Comparison of ENCODE assay signal across 9 mouse cellular contexts in genomic region chr2:125122288-125122623, GRCm38 (mm10). TPM values are rescaled to one million over a fixed set of nuclear protein-coding genes. Genes with fewer than 3 reads are reported as not detected.
DNase-seq lines count a peak whose midpoint lies in the region; ATAC-seq and TF ChIP-seq lines count a peak whose summit lies in the region.
"Had no signal": no experiment of that assay in that cellular context is flagged by ENCODE, and none has a peak within 500 bp of the region (broad histone marks: within the 10 kb centered on the region; RNA-seq: fewer than 3 reads in every experiment).

No protein-coding gene starts in this region.

- no peaks in the 10 kb centered on the region for H3K4me1 ChIP-seq in lung, embryonic 14.5 days (ENCODE audit: insufficient read depth)
- peaks cover 8% of the 10 kb centered on the region for H3K4me1 ChIP-seq in embryonic facial prominence, embryonic 12.5 days
- peaks cover 17% of the 10 kb centered on the region for H3K4me1 ChIP-seq in limb, embryonic 12.5 days (replicated peaks)

- DNase-seq in lung, embryonic 14.5 days = peak; percentile 49
- no peak for DNase-seq in lung, postnatal 10 days
- DNase-seq in retina, postnatal 7 days (ENCODE audit: low read depth, low spot score) = peak; percentile 5
- no peak for DNase-seq in gastrocnemius, postnatal 36 days
- DNase-seq in left cerebral cortex, postnatal 10 days (ENCODE audit: extremely low spot score in 1 of 2, low spot score in 2 of 2) = no peak
- DNase-seq in embryo, embryonic 9.5 days (ENCODE audit: extremely low spot score) = no peak

- ATAC-seq in lung, embryonic 14.5 days (ENCODE audit: insufficient read depth) = peak; percentile 24; the same call in 1 of the 2 replicates
- ATAC-seq in embryonic facial prominence, embryonic 12.5 days (ENCODE audit: insufficient number of reproducible peaks, insufficient read depth, low FRiP score, low TSS enrichment) = no peak
- ATAC-seq in limb, embryonic 12.5 days (ENCODE audit: insufficient number of reproducible peaks, insufficient read depth, low FRiP score, low TSS enrichment, low read depth) = peak; percentile 26; the same call in 1 of the 2 replicates

- TF ChIP-seq CTCF in lung, embryonic 14.5 days (IDR thresholded peaks at IDR 0.05; ENCODE audit: low read depth) = no peak

- no peaks in the 10 kb centered on the region for H3K36me3 ChIP-seq in lung, embryonic 14.5 days (ENCODE audit: insufficient read depth)
- no peaks in the 10 kb centered on the region for H3K36me3 ChIP-seq in embryonic facial prominence, embryonic 12.5 days
- H3K36me3 ChIP-seq in limb, embryonic 12.5 days = no peaks in the 10 kb centered on the region

- H3K27ac ChIP-seq in lung, embryonic 14.5 days (ENCODE audit: low read depth) = peak overlapping the region; percentile 91; the same call in 1 of the 2 replicates
- peak overlapping the region; percentile 92 for H3K27ac ChIP-seq in embryonic facial prominence, embryonic 12.5 days
- H3K27ac ChIP-seq in limb, embryonic 12.5 days = peak overlapping the region; percentile 89

- H3K27me3 ChIP-seq in lung, embryonic 14.5 days (ENCODE audit: insufficient read depth, low read length) = no peaks in the 10 kb centered on the region
- H3K27me3 ChIP-seq in embryonic facial prominence, embryonic 12.5 days = no peaks in the 10 kb centered on the region
- no peaks in the 10 kb centered on the region for H3K27me3 ChIP-seq in limb, embryonic 12.5 days

- H3K4me3 ChIP-seq in lung, embryonic 14.5 days (ENCODE audit: low read depth, low read length) = peak overlapping the region; percentile 75
- peak overlapping the region; percentile 75 for H3K4me3 ChIP-seq in embryonic facial prominence, embryonic 12.5 days
- peak overlapping the region; percentile 85 for H3K4me3 ChIP-seq in limb, embryonic 12.5 days (replicated peaks)

- H3K4me2 ChIP-seq in lung, embryonic 14.5 days = peak overlapping the region; percentile 67
- peak overlapping the region; percentile 68 for H3K4me2 ChIP-seq in embryonic facial prominence, embryonic 12.5 days (replicated peaks)
- H3K4me2 ChIP-seq in limb, embryonic 12.5 days = peak overlapping the region; percentile 65

- intact Hi-C loops in gastrocnemius, postnatal 36 days (cut with DNase I) = no loop called here
- intact Hi-C loops in left cerebral cortex, postnatal 10 days (cut with DNase I) = no loop called here

- H3K9ac ChIP-seq in lung, embryonic 14.5 days = peak overlapping the region; percentile 97
- peak overlapping the region; percentile 95 for H3K9ac ChIP-seq in embryonic facial prominence, embryonic 12.5 days
- H3K9ac ChIP-seq in limb, embryonic 12.5 days (replicated peaks) = peak overlapping the region; percentile 99

- WGBS in lung, embryonic 14.5 days = 2% methylated on average over 4 of the region's 4 CpGs
- WGBS in embryonic facial prominence, embryonic 12.5 days = 7% methylated on average over 4 of the region's 4 CpGs
- 11% methylated on average over 4 of the region's 4 CpGs for WGBS in limb, embryonic 12.5 days

- H3K9me3 ChIP-seq in lung, embryonic 14.5 days (ENCODE audit: low read depth, low read length) = no peaks in the 10 kb centered on the region
- H3K9me3 ChIP-seq in embryonic facial prominence, embryonic 12.5 days = no peaks in the 10 kb centered on the region
- H3K9me3 ChIP-seq in limb, embryonic 12.5 days = no peaks in the 10 kb centered on the region

RNA-seq across cellular contexts. Expression of gene Myef2, which starts 1.2 kb away (rescaled TPM):
- 125 and 127 TPM in 2 replicates for polyA plus RNA-seq in lung, embryonic 14.5 days (2014; fragmentation: Nextera tagmentation; extraction: Ambion mirVana)
- polyA plus RNA-seq in embryonic facial prominence, embryonic 12.5 days (2016; fragmentation: Nextera tagmentation; extraction: Ambion mirVana) = 139 and 150 TPM in 2 replicates
- 133 and 135 TPM in 2 replicates for polyA plus RNA-seq in limb, embryonic 12.5 days (2016; fragmentation: Nextera tagmentation; extraction: Ambion mirVana)
- total RNA-seq in gastrocnemius, postnatal 36 days (2021) = 1 to 10 TPM; 3.0 to 3.6 TPM
- 100 to 1,000 TPM; 118 to 121 TPM for total RNA-seq in left cerebral cortex, postnatal 10 days (2021)

RNA-seq across cellular contexts. Expression of gene Ctxn2, which starts 14.2 kb away (rescaled TPM):
- polyA plus RNA-seq in lung, embryonic 14.5 days (2014; fragmentation: Nextera tagmentation; extraction: Ambion mirVana) = not detected in 2 replicates
- polyA plus RNA-seq in embryonic facial prominence, embryonic 12.5 days (2016; fragmentation: Nextera tagmentation; extraction: Ambion mirVana) = not detected in 2 replicates
- polyA plus RNA-seq in limb, embryonic 12.5 days (2016; fragmentation: Nextera tagmentation; extraction: Ambion mirVana) = not detected in 2 replicates
- total RNA-seq in gastrocnemius, postnatal 36 days (2021) = not detected
- 10 to 100 TPM in 1 of 2 experiments, 1 to 10 TPM in 1; 7.0 to 11.4 TPM for total RNA-seq in left cerebral cortex, postnatal 10 days (2021)
- total RNA-seq: heart, adult 18-20 months had no signal

RNA-seq across cellular contexts. Expression of gene Slc12a1, which starts 30.0 kb away (rescaled TPM):
- polyA plus RNA-seq in lung, embryonic 14.5 days (2014; fragmentation: Nextera tagmentation; extraction: Ambion mirVana) = not detected in 2 replicates
- 0.04 TPM in 1 of 2 replicates, not detected in the other for polyA plus RNA-seq in embryonic facial prominence, embryonic 12.5 days (2016; fragmentation: Nextera tagmentation; extraction: Ambion mirVana)
- not detected in 2 replicates for polyA plus RNA-seq in limb, embryonic 12.5 days (2016; fragmentation: Nextera tagmentation; extraction: Ambion mirVana)
- not detected for total RNA-seq in gastrocnemius, postnatal 36 days (2021)
- under 1 TPM in 1 of 2 experiments, not detected in 1; 0.17 TPM for total RNA-seq in left cerebral cortex, postnatal 10 days (2021)
- total RNA-seq: heart, adult 18-20 months had no signal

RNA-seq across cellular contexts. Expression of gene Slc24a5, which starts 54.3 kb away (rescaled TPM):
- 4.5 and 5.0 TPM in 2 replicates for polyA plus RNA-seq in lung, embryonic 14.5 days (2014; fragmentation: Nextera tagmentation; extraction: Ambion mirVana)
- polyA plus RNA-seq in embryonic facial prominence, embryonic 12.5 days (2016; fragmentation: Nextera tagmentation; extraction: Ambion mirVana) = 5.0 and 6.3 TPM in 2 replicates
- polyA plus RNA-seq in limb, embryonic 12.5 days (2016; fragmentation: Nextera tagmentation; extraction: Ambion mirVana) = 2.8 and 3.4 TPM in 2 replicates
- total RNA-seq in gastrocnemius, postnatal 36 days (2021) = under 1 TPM in 1 of 2 experiments, not detected in 1; 0.15 TPM
- total RNA-seq in left cerebral cortex, postnatal 10 days (2021) = under 1 TPM in 1 of 2 experiments, not detected in 1; 0.26 TPM

Comparison
In these comparisons a context has a peak if more than half of its experiments do, and no peak if none do; other contexts are left out.
1. DNase-seq: peak in lung, embryonic 14.5 days (single experiment) and retina, postnatal 7 days (single experiment); none in lung, postnatal 10 days (single experiment), gastrocnemius, postnatal 36 days (0 of 2), left cerebral cortex, postnatal 10 days (0 of 2) and embryo, embryonic 9.5 days (single experiment).
2. Peak in every context shown above with its lines, with median percentiles within 50 percentile points of each other: H3K27ac ChIP-seq, H3K4me2 ChIP-seq, H3K4me3 ChIP-seq and H3K9ac ChIP-seq.